Mouse (Mus musculus) kidney, embryonic 16.5 days (tissue): Measurements from ENCODE around the gene Ckmt2. TPM values are rescaled to one million over a fixed set of nuclear protein-coding genes. Genes with fewer than 3 reads are reported as not detected.

ENCODE experiments used
- ATAC-seq: fragments of 200-750 bp; cut with Nextera tagmentation; 2 replicates; pipeline ENCODE4 v1.8.0; 2017; ENCODE audit warnings: moderate TSS enrichment; ENCODE audit not compliant: low FRiP score, low TSS enrichment
- H3K27ac ChIP-seq: fragments of 300-500 bp; sonication (generic); 2 replicates; pipeline ENCODE4 v1.5.1; 2014; ENCODE audit warnings: low read length
- H3K27me3 ChIP-seq: fragments of 300-500 bp; sonication (generic); 2 replicates; pipeline ENCODE4 v1.6.1; 2014; ENCODE audit warnings: low read length, control low read depth, mixed read lengths; ENCODE audit not compliant: insufficient read depth
- H3K36me3 ChIP-seq: fragments of 300-500 bp; sonication (generic); 2 replicates; pipeline ENCODE4 v1.6.1; 2014; ENCODE audit warnings: low read length, control low read depth, mixed read lengths; ENCODE audit not compliant: insufficient read depth
- H3K4me1 ChIP-seq: fragments of 300-500 bp; sonication (generic); 2 replicates; pipeline ENCODE4 v1.6.1; 2014; ENCODE audit warnings: low read length, control low read depth, mixed read lengths; ENCODE audit not compliant: insufficient read depth
- H3K4me2 ChIP-seq: fragments of 300-500 bp; sonication (generic); replicated peaks from 2 replicates; pipeline ENCODE4 v1.6.1; 2014; ENCODE audit warnings: low read depth, low read length
- H3K4me3 ChIP-seq: fragments of 300-500 bp; sonication (generic); 2 replicates; pipeline ENCODE4 v1.5.1; 2014; ENCODE audit warnings: mild to moderate bottlenecking, low read length
- H3K9ac ChIP-seq: fragments of 300-500 bp; sonication (generic); replicated peaks from 2 replicates; pipeline ENCODE4 v1.6.1; 2014; ENCODE audit warnings: low read length
- H3K9me3 ChIP-seq: fragments of 300-500 bp; sonication (generic); 2 replicates; pipeline ENCODE4 v1.6.1; 2016; ENCODE audit warnings: low read length, control low read depth
- WGBS: fragments of 180-500 bp; shearing (Covaris S2); extraction: QIAGEN DNeasy Blood & Tissue Kit; methylation state at CpG from one replicate; pipeline ENCODE4 v1.1.7; 2014; 5-methylcytosine and 5-hydroxymethylcytosine counted together
- polyA plus RNA-seq: library from polyadenylated mRNA; unstranded; fragments of >200 nt; fragmentation: Nextera tagmentation; extraction: Ambion mirVana; gene quantifications from 2 replicates; pipeline ENCODE4 v1.2.1, GENCODE M21; 2015

Gene Ckmt2
- polyA plus RNA-seq, 1 experiment from 2014 or later = 0.37 TPM

DNA sequence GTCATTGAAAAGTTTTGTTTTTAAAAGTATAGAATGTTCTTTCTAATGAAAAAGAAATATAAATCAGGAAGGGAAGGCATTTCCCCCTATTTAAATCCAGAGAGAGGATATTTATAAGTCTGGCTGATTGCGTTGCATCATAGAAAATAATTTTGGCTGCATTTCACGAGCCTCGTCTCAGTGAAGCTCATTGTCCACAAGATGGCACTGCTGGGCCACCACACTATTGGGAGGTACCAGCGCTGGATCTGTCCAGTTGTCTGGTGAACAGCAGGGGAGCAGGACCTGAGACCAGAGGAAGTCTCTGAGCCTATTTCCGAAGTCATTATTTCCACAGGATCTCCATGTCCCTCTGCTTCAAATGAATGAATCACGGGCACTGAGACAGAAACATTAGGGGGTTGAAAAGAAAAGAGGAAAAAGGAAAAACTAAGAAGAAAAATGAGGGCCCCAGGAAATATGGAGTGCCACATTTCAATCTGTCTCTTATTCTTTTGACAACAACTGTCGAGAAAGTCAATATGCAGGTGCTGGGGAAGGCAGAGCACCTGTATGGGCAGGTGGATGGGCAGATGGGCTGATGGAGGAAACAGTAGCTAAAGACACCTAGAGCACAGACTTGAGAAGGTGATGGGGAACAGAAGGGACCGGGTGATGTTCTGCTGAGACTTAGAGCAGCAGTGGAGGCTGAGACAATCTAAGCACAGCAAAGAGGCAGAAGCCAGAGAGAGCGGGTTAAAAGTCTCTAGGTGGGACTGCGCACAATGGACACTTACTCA lies 31.7 kb upstream of the Ckmt2 start:
- WGBS = 40% methylated on average over 10 of the region's 10 CpGs
- H3K9me3 ChIP-seq = no peaks in the 10 kb centered on the region
- no peaks in the 10 kb centered on the region for H3K36me3 ChIP-seq

GRCm38 (mm10) chr13:91906338-91906737 lies 29.7 kb upstream of the Ckmt2 start:
- ATAC-seq = no peak
- Histone ChIP-seq H3K36me3 (no peaks in the 10 kb centered on the region), H3K4me3 (no peak overlapping the region), H3K9me3 (no peaks in the 10 kb centered on the region), H3K9ac (no peak overlapping the region), H3K27ac (no peak overlapping the region), H3K27me3 (no peaks in the 10 kb centered on the region), H3K4me2 (no peak overlapping the region), H3K4me1 (no peaks in the 10 kb centered on the region)
- WGBS = 80% methylated on average over 3 of the region's 3 CpGs

More for the DNA sequence above, 31.7 kb upstream of the Ckmt2 start:
- Histone ChIP-seq H3K27ac (no peak overlapping the region), H3K4me1 (no peaks in the 10 kb centered on the region), H3K4me2 (no peak overlapping the region), H3K27me3 (no peaks in the 10 kb centered on the region), H3K9ac (no peak overlapping the region), H3K4me3 (no peak overlapping the region)
- ATAC-seq = peak; percentile 76; the same call in 1 of the 2 replicates

GRCm38 (mm10) chr13:91896476-91896875 lies 19.8 kb upstream of the Ckmt2 start:
- no peak for ATAC-seq
- Histone ChIP-seq H3K27me3 (no peaks in the 10 kb centered on the region), H3K4me3 (no peak overlapping the region), H3K4me2 (no peak overlapping the region), H3K9me3 (no peaks in the 10 kb centered on the region), H3K27ac (no peak overlapping the region), H3K36me3 (no peaks in the 10 kb centered on the region), H3K9ac (no peak overlapping the region), H3K4me1 (no peaks in the 10 kb centered on the region)
- WGBS = 57% methylated on average over 1 of the region's 1 CpGs

- Histone ChIP-seq H3K36me3 (no peaks in the 10 kb centered on the region), H3K27me3 (no peaks in the 10 kb centered on the region), H3K9me3 (no peaks in the 10 kb centered on the region), H3K27ac (no peak overlapping the region), H3K4me1 (no peaks in the 10 kb centered on the region), H3K4me2 (no peak overlapping the region), H3K4me3 (no peak overlapping the region), H3K9ac (no peak overlapping the region)
- 0 out of 2 replicates have a peak, but pooled peaks have one; percentile 23 for ATAC-seq
- WGBS = 80% methylated on average over 6 of the region's 6 CpGs
Measured at GRCm38 (mm10) chr13:91893132-91893531, 16.4 kb upstream of the Ckmt2 start.

DNA sequence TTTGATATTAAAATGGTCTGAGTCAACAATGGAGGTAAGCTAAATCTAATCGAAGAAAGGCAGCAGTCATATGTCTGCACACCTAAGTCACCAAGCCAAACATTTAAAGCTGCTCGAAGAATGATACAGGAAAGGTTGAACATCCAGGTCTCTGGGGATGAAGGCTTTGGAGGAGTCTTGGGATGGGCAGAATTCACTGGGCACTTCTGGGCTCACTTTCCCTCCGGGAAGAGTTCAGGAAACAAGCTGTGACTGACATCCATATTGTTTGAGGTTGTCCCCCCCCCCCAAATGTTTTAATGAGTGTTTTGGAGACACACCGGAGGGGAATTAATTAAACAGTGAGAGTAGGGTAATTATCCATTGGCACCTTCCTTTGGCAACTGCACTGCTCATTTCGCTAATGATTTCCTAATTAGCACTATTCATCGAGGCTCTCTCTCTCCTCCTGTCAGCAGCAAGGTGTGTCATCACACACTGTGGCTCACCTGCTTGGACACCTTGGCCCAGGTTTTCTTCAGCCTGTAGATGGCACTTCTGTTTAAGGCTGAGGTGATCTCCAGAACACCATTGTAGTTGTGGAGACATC lies 13.4 kb upstream of the Ckmt2 start:
- ATAC-seq = no peak
- 84% methylated on average over 6 of the region's 6 CpGs for WGBS
- Histone ChIP-seq H3K36me3 (no peaks in the 10 kb centered on the region), H3K4me2 (no peak overlapping the region), H3K9me3 (no peaks in the 10 kb centered on the region), H3K9ac (no peak overlapping the region), H3K27me3 (no peaks in the 10 kb centered on the region), H3K27ac (no peak overlapping the region), H3K4me3 (no peak overlapping the region), H3K4me1 (no peaks in the 10 kb centered on the region)

GRCm38 (mm10) chr13:91884714-91885386 lies 8.2 kb upstream of the Ckmt2 start:
- no peak overlapping the region for H3K4me2 ChIP-seq
- H3K36me3 ChIP-seq = no peaks in the 10 kb centered on the region
- H3K9me3 ChIP-seq = no peaks in the 10 kb centered on the region
- no peak overlapping the region for H3K27ac ChIP-seq
- ATAC-seq = no peak
- H3K9ac ChIP-seq = no peak overlapping the region
- H3K4me3 ChIP-seq = no peak overlapping the region
- H3K4me1 ChIP-seq = no peaks in the 10 kb centered on the region
- WGBS = 89% methylated on average over 5 of the region's 5 CpGs
- H3K27me3 ChIP-seq = no peaks in the 10 kb centered on the region

GRCm38 (mm10) chr13:91881837-91882480 lies 5.3 kb upstream of the Ckmt2 start:
- no peak overlapping the region for H3K4me3 ChIP-seq
- ATAC-seq = no peak
- H3K9me3 ChIP-seq = no peaks in the 10 kb centered on the region
- no peaks in the 10 kb centered on the region for H3K27me3 ChIP-seq
- H3K4me2 ChIP-seq = no peak overlapping the region
- H3K36me3 ChIP-seq = no peaks in the 10 kb centered on the region
- no peaks in the 10 kb centered on the region for H3K4me1 ChIP-seq
- H3K27ac ChIP-seq = no peak overlapping the region
- H3K9ac ChIP-seq = no peak overlapping the region
- 61% methylated on average over 9 of the region's 9 CpGs for WGBS

- no peak for ATAC-seq
- WGBS = 76% methylated on average over 4 of the region's 4 CpGs
Measured at GRCm38 (mm10) chr13:91880256-91880655, 3.6 kb upstream of the Ckmt2 start.

GRCm38 (mm10) chr13:91877996-91878395 lies 1.3 kb upstream of the Ckmt2 start:
- H3K4me3 ChIP-seq = no peak overlapping the region
- H3K27me3 ChIP-seq = no peaks in the 10 kb centered on the region
- H3K27ac ChIP-seq = no peak overlapping the region
- ATAC-seq = no peak
- no peak overlapping the region for H3K9ac ChIP-seq
- H3K4me1 ChIP-seq = no peaks in the 10 kb centered on the region
- H3K4me2 ChIP-seq = no peak overlapping the region
- 72% methylated on average over 3 of the region's 3 CpGs for WGBS
- H3K36me3 ChIP-seq = no peaks in the 10 kb centered on the region
- no peaks in the 10 kb centered on the region for H3K9me3 ChIP-seq

More at GRCm38 (mm10) chr13:91880256-91880655, 3.6 kb upstream of the Ckmt2 start:
- no peak overlapping the region for H3K4me2 ChIP-seq
- no peaks in the 10 kb centered on the region for H3K36me3 ChIP-seq
- H3K4me3 ChIP-seq = no peak overlapping the region
- H3K27me3 ChIP-seq = no peaks in the 10 kb centered on the region
- H3K4me1 ChIP-seq = no peaks in the 10 kb centered on the region
- H3K27ac ChIP-seq = no peak overlapping the region
- no peak overlapping the region for H3K9ac ChIP-seq
- no peaks in the 10 kb centered on the region for H3K9me3 ChIP-seq
